Mouse (Mus musculus): Measurements from ENCODE around the gene Klhl40. TPM values are rescaled to one million over a fixed set of nuclear protein-coding genes. Genes with fewer than 3 reads are reported as not detected.

Klhl40 gene
- not detected for polyA plus RNA-seq (2017; shearing (Covaris generic))

GRCm38 (mm10) chr9:121777484-121778065 is at the start of gene Klhl40:
Gene Klhl40, plus strand, starts transcription at chr9:121777607.

GRCm38 (mm10) chr9:121759091-121760081 is 18.0 kb upstream of the Klhl40 start, which contains the start of gene Zfp651:
Gene Zfp651, plus strand, starts transcription at chr9:121759330.

GRCm38 (mm10) chr9:121791757-121792521 is 14.5 kb downstream of the Klhl40 start, which contains the start of gene Hhatl:
Gene Hhatl, minus strand, starts transcription at chr9:121792507.

Other genes starting within 250 kb of the Klhl40 start
- gene Lyzl4, start 135.5 kb upstream of the Klhl40 start, polyA plus RNA-seq (2017; shearing (Covaris generic)) = not detected
- gene Vipr1, start 134.9 kb upstream of the Klhl40 start, polyA plus RNA-seq (2017; shearing (Covaris generic)) = 2.0 TPM
- 29.2 TPM for gene Sec22c, start 72.1 kb upstream of the Klhl40 start, polyA plus RNA-seq (2017; shearing (Covaris generic))
- 35.7 TPM for gene Ss18l2, start 67.3 kb upstream of the Klhl40 start, polyA plus RNA-seq (2017; shearing (Covaris generic))
- 119 TPM for gene Nktr, start 58.4 kb upstream of the Klhl40 start, polyA plus RNA-seq (2017; shearing (Covaris generic))
- gene Zfp651, start 18.3 kb upstream of the Klhl40 start, polyA plus RNA-seq (2017; shearing (Covaris generic)) = 0.23 TPM
- not detected for gene Hhatl, start 14.9 kb downstream of the Klhl40 start, polyA plus RNA-seq (2017; shearing (Covaris generic))
- gene Ccdc13, start 61.9 kb downstream of the Klhl40 start, polyA plus RNA-seq (2017; shearing (Covaris generic)) = not detected
- gene Higd1a, start 80.8 kb downstream of the Klhl40 start, polyA plus RNA-seq (2017; shearing (Covaris generic)) = 112 TPM
- not detected for gene Ackr2, start 120.7 kb downstream of the Klhl40 start, polyA plus RNA-seq (2017; shearing (Covaris generic))
- gene Cyp8b1, start 138.7 kb downstream of the Klhl40 start, polyA plus RNA-seq (2017; shearing (Covaris generic)) = not detected
- 0.33 TPM for gene Fam198a, start 173.4 kb downstream of the Klhl40 start, polyA plus RNA-seq (2017; shearing (Covaris generic))
- not detected for gene Pomgnt2, start 219.5 kb downstream of the Klhl40 start, polyA plus RNA-seq (2017; shearing (Covaris generic))